Mouse (Mus musculus) layer of hippocampus, adult 9-11 months (tissue): ENCODE results near the gene Slc12a9.
"Not testable (repeated sequence)": the region's sequence is repeated elsewhere in the genome, so short reads cannot be mapped to it uniquely, and the experiment has no call there.

Experiments used
- DNase-seq: peaks from one replicate; pipeline ENCODE4 v3.0.0; 2022

Gene Slc12a9

GRCm38 (mm10) chr5:137286655-137287031 lies 46.8 kb downstream of the Slc12a9 start:
- peak; percentile 91 for DNase-seq

- DNase-seq: no peak
Observed at GRCm38 (mm10) chr5:137285986-137286385, 47.4 kb downstream of the Slc12a9 start.

- DNase-seq: no peak
Observed at GRCm38 (mm10) chr5:137285045-137285444, 48.4 kb downstream of the Slc12a9 start.

- not testable (repeated sequence) for DNase-seq
Observed at GRCm38 (mm10) chr5:137284411-137284810, 49.0 kb downstream of the Slc12a9 start.

- DNase-seq: no peak
Observed at GRCm38 (mm10) chr5:137277360-137278342, 55.7 kb downstream of the Slc12a9 start.

- no peak for DNase-seq
Observed at GRCm38 (mm10) chr5:137268131-137268910, 65.1 kb downstream of the Slc12a9 start.

- no peak for DNase-seq
Observed at GRCm38 (mm10) chr5:137264787-137265186, 68.6 kb downstream of the Slc12a9 start.
